Mouse (Mus musculus) small intestine, adult 2 months (tissue): ENCODE measurements around the gene Inpp5k. TPM values are rescaled to one million over a fixed set of nuclear protein-coding genes. Genes with fewer than 3 reads are reported as not detected.
A peak's percentile ranks its signal among the peaks of the same experiment; 100 is the strongest.

Experiments used
- H3K27ac ChIP-seq: fragments of 200-500 bp; 2 replicates; pipeline ENCODE4 v1.5.1; 2012; ENCODE audit warnings: low read depth, low read length, control low read depth, inconsistent platforms; ENCODE audit not compliant: insufficient read depth
- H3K27me3 ChIP-seq: fragments of 200-500 bp; 2 replicates; pipeline ENCODE4 v1.6.1; 2012; ENCODE audit warnings: mild to moderate bottlenecking, moderate library complexity, low read length, inconsistent platforms; ENCODE audit not compliant: control insufficient read depth, insufficient read depth
- H3K36me3 ChIP-seq: fragments of 200-500 bp; 2 replicates; pipeline ENCODE4 v1.6.1; 2012; ENCODE audit warnings: mild to moderate bottlenecking, low read length, control low read depth, inconsistent platforms; ENCODE audit not compliant: control insufficient read depth, insufficient read depth
- H3K4me1 ChIP-seq: fragments of 200-500 bp; 2 replicates; pipeline ENCODE4 v1.6.1; 2012; ENCODE audit warnings: low read length, inconsistent platforms, mixed read lengths; ENCODE audit not compliant: control insufficient read depth, insufficient read depth, insufficient read length
- H3K4me3 ChIP-seq: fragments of 200-500 bp; 2 replicates; pipeline ENCODE4 v1.5.1; 2012; ENCODE audit warnings: low read depth, mild to moderate bottlenecking, control low read depth, inconsistent platforms, low read length, moderate library complexity
- CTCF ChIP-seq: fragments of 200-500 bp; IDR thresholded peaks from 2 replicates; pipeline ENCODE4 v1.5.1; 2012; ENCODE audit warnings: low read depth, mild to moderate bottlenecking, control low read depth, inconsistent platforms, low read length, moderate library complexity, mixed read lengths; ENCODE audit not compliant: insufficient replicate concordance, insufficient read length; ENCODE audit errors: extremely low read depth
- POLR2A ChIP-seq: fragments of 200-500 bp; IDR thresholded peaks from 2 replicates; pipeline ENCODE4 v1.6.1; 2012; ENCODE audit warnings: low read depth, mild to moderate bottlenecking, control low read depth, inconsistent platforms, low read length, moderate library complexity
- WGBS: fragments of 180-500 bp; shearing (Covaris S2); methylation state at CpG from one replicate; pipeline ENCODE4 v1.1.7; 2018; 5-methylcytosine and 5-hydroxymethylcytosine counted together
- polyA plus RNA-seq: library from polyadenylated mRNA; depleted of rRNA; stranded (reverse); fragments of >200 nt; gene quantifications from 2 replicates; pipeline ENCODE4 v1.2.3, GENCODE M21; 2012

Inpp5k gene
- polyA plus RNA-seq, 1 experiment = 35.3 TPM

DNA sequence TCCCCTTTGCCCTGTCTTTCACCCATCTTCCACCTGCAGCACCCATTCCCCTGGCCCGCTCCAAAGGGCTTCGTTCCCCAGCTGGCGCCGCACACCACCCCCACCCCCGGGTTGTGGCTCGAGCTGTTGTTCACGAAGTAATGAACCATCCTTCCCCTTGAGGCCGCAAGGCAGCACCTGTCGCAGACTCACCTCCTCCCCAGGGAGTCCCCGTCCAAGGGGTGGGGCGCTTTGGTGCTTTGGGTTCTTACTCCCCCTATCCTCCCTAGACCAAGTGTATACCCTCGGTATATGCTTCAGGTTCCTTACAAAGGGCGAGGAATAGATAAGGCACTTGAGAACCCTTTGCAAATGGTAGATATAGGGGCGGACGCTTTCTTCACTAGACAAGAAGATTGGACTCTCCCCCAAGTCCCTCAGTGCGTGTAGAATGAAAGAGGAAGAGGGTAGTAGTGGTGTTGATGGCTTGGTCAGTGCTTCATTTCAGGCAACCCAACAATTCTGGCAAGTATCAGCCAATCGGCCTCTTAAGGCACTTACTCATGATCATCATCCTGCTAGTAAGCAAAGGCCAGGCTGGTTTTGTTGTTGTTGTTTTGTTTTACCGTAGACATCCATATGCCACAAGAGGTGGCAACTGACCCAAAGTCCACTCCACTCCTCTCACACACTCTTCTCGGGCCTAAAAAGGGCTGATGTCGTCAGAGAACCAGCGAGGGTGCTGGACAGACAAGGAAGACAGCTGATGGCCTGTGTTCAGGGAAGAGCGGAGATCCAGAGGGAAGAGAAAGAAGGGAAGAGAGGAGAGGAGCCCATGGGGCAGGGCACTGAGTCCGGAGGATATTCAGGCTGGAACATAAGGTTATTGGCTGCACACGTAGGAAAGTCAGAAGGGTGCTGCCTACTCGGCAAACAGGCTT, 23.9 kb downstream of the Inpp5k start:
- peak overlapping the region; percentile 84 for H3K27ac ChIP-seq
- WGBS = 42% methylated on average over 25 of the region's 25 CpGs
- H3K4me1 ChIP-seq = peaks cover 40% of the 10 kb centered on the region
- H3K4me3 ChIP-seq = peak overlapping the region; percentile 68
- H3K27me3 ChIP-seq = no peaks in the 10 kb centered on the region
- TF ChIP-seq POLR2A (no peak), CTCF (no peak)
- peaks cover 7% of the 10 kb centered on the region; the same call in 1 of the 2 replicates for H3K36me3 ChIP-seq

- Histone ChIP-seq H3K27ac (peak overlapping the region; percentile 84), H3K4me3 (peak overlapping the region; percentile 97), H3K27me3 (no peaks in the 10 kb centered on the region), H3K4me1 (peaks cover 38% of the 10 kb centered on the region), H3K36me3 (peaks cover 17% of the 10 kb centered on the region)
- TF ChIP-seq CTCF = no peak
- TF ChIP-seq POLR2A = peak; percentile 34
- WGBS = 2% methylated on average over 78 of the region's 78 CpGs
These were observed 25.1 kb downstream of the Inpp5k start for GRCm38 (mm10) chr11:75655621-75656545.

GRCm38 (mm10) chr11:75656621-75657590, 26.1 kb downstream of the Inpp5k start:
- Histone ChIP-seq H3K4me1 (peaks cover 34% of the 10 kb centered on the region), H3K4me3 (peak overlapping the region; percentile 97), H3K36me3 (peaks cover 26% of the 10 kb centered on the region), H3K27ac (0 out of 2 replicates have a peak overlapping the region, but pooled peaks have one; percentile 84), H3K27me3 (no peaks in the 10 kb centered on the region)
- TF ChIP-seq CTCF (no peak), POLR2A (no peak)
- 47% methylated on average over 19 of the region's 20 CpGs for WGBS

GRCm38 (mm10) chr11:75657841-75658240, 27.1 kb downstream of the Inpp5k start:
- Histone ChIP-seq H3K27me3 (no peaks in the 10 kb centered on the region), H3K27ac (no peak overlapping the region), H3K36me3 (peaks cover 33% of the 10 kb centered on the region), H3K4me1 (peaks cover 28% of the 10 kb centered on the region), H3K4me3 (no peak overlapping the region)
- TF ChIP-seq POLR2A = no peak
- no peak for TF ChIP-seq CTCF

DNA sequence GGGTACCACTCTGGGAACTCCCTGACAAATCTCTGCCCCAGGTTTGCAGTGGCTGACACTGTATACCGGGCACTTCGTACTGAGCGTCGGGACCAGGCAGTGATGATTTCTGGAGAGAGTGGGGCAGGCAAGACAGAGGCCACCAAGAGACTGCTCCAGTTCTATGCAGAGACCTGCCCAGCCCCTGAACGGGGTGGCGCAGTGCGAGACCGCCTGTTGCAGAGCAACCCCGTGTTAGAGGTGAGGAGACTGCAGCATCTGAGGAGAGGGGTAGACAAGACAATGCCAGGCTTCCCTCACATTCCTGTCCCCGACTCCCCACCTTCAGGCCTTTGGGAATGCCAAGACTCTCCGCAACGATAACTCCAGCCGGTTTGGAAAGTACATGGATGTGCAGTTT, 27.5 kb downstream of the Inpp5k start:
- Histone ChIP-seq H3K4me3 (no peak overlapping the region), H3K36me3 (peaks cover 33% of the 10 kb centered on the region), H3K27me3 (no peaks in the 10 kb centered on the region), H3K4me1 (peaks cover 25% of the 10 kb centered on the region), H3K27ac (no peak overlapping the region)
- 93% methylated on average over 13 of the region's 13 CpGs for WGBS
- TF ChIP-seq CTCF (no peak), POLR2A (no peak)
